Mouse (Mus musculus): Measurements from ENCODE around the gene 1700092M07Rik. TPM values are rescaled to one million over a fixed set of nuclear protein-coding genes. Genes with fewer than 3 reads are reported as not detected.
"Not testable (repeated sequence)": the region's sequence is repeated elsewhere in the genome, so short reads cannot be mapped to it uniquely, and the experiment has no call there.

Gene 1700092M07Rik
- polyA plus RNA-seq, 1 experiment: 2.2 TPM

DNA sequence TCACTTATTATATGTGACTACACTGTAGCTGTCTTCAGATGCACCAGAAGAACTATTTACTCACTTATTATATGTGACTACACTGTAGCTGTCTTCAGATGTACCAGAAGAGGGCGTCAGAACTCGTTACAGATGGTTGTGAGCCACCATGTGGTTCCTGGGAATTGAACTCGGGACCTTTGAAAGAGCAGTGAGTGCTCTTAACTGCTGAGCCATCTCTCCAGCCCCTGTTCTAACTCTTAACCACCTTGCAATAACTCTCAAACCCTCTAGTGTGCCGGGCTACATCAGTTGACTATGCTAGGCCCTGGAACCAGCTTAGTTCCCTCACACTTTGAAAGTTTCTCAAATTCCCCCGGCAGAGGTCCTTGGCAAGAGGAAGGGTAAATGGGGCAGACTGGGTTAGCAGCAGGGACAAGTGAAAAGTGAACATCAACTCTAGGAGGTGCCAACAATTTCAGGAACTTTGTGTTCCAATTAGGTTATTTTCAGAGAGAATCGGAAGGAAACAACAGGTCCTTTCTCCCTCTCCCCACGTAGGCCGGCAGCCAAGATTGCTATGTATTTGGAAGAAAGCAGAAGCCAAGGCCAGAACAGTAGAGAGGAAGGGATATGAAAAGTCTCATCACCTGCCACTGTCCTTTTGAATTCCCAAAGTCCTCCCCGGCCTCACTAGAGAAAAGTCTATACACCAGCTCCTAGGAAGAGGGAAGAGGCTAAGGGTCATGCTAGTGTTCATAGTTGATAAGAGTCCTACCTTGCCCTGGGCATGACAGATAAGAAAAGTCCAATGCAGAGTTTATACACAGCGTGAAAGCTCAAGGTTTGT, 25.7 kb upstream of the 1700092M07Rik start:
- no peaks in the 10 kb centered on the region for H3K27me3 ChIP-seq (ENCODE audit: control insufficient read depth, insufficient read depth, low read length, poor library complexity, severe bottlenecking)
- H3K9me3 ChIP-seq (replicated peaks; ENCODE audit: control insufficient read depth, insufficient read depth, low read length, poor library complexity, severe bottlenecking): no peaks in the 10 kb centered on the region
- peaks cover 24% of the 10 kb centered on the region for H3K36me3 ChIP-seq (ENCODE audit: control insufficient read depth, insufficient read depth, low read length, poor library complexity, severe bottlenecking)
- H3K4me3 ChIP-seq (ENCODE audit: low read depth, low read length): no peak overlapping the region
- peak overlapping the region; percentile 33 for H3K9ac ChIP-seq (ENCODE audit: low read depth, poor library complexity, severe bottlenecking)
- TF ChIP-seq EP300 (IDR thresholded peaks at IDR 0.05; ENCODE audit: insufficient read depth, low read depth, low read length): no peak
- H3K4me1 ChIP-seq (ENCODE audit: control insufficient read depth, insufficient read depth, low read length): no peaks in the 10 kb centered on the region
- H3K27ac ChIP-seq (ENCODE audit: insufficient read depth, low read length): peak overlapping the region; percentile 62

DNA sequence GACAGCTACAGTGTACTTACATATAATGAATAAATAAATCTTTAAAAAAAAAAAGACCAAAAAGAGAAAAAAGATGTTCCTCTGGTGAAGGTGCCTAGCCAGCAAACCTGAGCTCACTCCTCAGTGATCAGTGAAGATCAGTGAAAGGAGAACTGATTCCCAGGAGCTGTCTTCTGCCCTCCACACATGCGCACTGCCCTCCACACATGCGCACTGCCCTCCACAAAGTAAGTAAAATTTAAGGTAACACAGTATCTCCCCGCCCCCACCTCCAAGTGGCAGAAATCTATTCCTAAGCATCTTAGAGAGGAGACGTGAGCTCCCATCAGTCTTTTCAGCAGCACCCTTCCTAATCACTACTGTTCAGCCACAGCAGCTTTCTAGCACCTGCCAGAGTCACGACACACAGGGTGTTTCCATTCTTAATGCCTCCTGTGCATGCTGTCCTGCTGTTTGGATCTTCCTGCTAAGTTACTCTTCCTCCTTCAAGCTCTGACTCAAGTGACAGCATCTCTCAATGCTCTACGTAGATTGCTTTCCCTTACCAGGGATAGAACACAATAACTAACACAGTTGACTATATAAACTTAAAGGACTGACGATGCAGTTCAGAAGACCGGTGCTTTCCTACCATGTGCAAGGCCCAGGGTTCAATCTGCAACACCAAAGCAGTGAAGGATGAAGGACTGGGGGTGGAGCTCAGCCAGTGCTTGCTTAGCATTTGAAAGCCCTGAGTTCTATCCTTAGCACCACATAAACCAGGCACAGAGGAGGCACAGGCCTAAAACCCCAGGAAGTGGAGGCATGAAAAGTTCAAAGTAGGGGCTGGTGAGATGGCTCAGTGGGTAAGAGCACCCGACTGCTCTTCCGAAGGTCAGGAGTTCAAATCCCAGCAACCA, 24.4 kb upstream of the 1700092M07Rik start:
- Histone ChIP-seq H3K4me3 (ENCODE audit: low read depth, low read length) (peak overlapping the region; percentile 33), H3K36me3 (ENCODE audit: control insufficient read depth, insufficient read depth, low read length, poor library complexity, severe bottlenecking) (peaks cover 11% of the 10 kb centered on the region), H3K27me3 (ENCODE audit: control insufficient read depth, insufficient read depth, low read length, poor library complexity, severe bottlenecking) (no peaks in the 10 kb centered on the region), H3K27ac (ENCODE audit: insufficient read depth, low read length) (peak overlapping the region; percentile 92), H3K9ac (ENCODE audit: low read depth, poor library complexity, severe bottlenecking) (no peak overlapping the region), H3K9me3 (replicated peaks; ENCODE audit: control insufficient read depth, insufficient read depth, low read length, poor library complexity, severe bottlenecking) (no peaks in the 10 kb centered on the region), H3K4me1 (ENCODE audit: control insufficient read depth, insufficient read depth, low read length) (no peaks in the 10 kb centered on the region)
- TF ChIP-seq CTCF (IDR thresholded peaks at IDR 0.05; ENCODE audit: low read depth, low read length): no peak
- no peak for TF ChIP-seq EP300 (IDR thresholded peaks at IDR 0.05; ENCODE audit: insufficient read depth, low read depth, low read length)
- no peak for TF ChIP-seq POLR2A (IDR thresholded peaks at IDR 0.05; ENCODE audit: insufficient read depth, low read length)

DNA sequence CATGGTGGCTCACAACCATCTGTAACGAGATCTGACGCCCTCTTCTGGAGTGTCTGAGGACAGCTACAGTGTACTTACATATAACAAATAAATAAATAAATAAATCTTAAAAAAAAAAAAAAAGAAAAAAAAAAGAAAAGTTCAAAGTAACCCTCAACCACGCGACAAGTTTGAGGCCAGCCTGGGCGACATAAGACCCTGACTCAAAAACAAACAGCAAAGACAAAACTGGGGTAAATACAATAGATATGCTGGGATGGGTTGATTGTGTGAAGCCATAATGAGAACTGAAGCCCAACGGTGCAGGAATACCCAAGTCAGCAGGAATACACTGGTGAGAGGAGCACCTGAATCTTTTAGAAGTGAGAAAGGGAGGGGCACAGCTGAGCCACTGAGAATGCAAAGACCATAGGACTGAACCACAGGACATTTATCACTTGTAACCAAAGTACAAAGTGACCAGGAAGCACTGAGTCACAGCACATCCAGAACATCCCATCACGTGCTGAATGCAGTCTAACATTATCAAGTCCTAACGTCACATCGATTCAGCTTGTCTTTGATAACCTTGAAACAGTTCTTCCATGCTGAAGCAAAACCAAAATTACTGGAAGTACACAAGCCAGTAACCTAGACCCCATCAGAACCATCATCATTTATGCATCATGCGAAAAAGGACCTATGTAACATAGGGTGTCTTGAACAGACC, 23.6 kb upstream of the 1700092M07Rik start:
- H3K9me3 ChIP-seq (replicated peaks; ENCODE audit: control insufficient read depth, insufficient read depth, low read length, poor library complexity, severe bottlenecking): no peaks in the 10 kb centered on the region
- H3K9ac ChIP-seq (ENCODE audit: low read depth, poor library complexity, severe bottlenecking): no peak overlapping the region
- TF ChIP-seq CTCF (IDR thresholded peaks at IDR 0.05; ENCODE audit: low read depth, low read length) (no peak), EP300 (IDR thresholded peaks at IDR 0.05; ENCODE audit: insufficient read depth, low read depth, low read length) (no peak), POLR2A (IDR thresholded peaks at IDR 0.05; ENCODE audit: insufficient read depth, low read length) (no peak)
- H3K4me1 ChIP-seq (ENCODE audit: control insufficient read depth, insufficient read depth, low read length): no peaks in the 10 kb centered on the region
- no peak overlapping the region for H3K4me3 ChIP-seq (ENCODE audit: low read depth, low read length)
- H3K36me3 ChIP-seq (ENCODE audit: control insufficient read depth, insufficient read depth, low read length, poor library complexity, severe bottlenecking): peaks cover 5% of the 10 kb centered on the region
- no peaks in the 10 kb centered on the region for H3K27me3 ChIP-seq (ENCODE audit: control insufficient read depth, insufficient read depth, low read length, poor library complexity, severe bottlenecking)
- H3K27ac ChIP-seq (ENCODE audit: insufficient read depth, low read length): peak overlapping the region; percentile 90

DNA sequence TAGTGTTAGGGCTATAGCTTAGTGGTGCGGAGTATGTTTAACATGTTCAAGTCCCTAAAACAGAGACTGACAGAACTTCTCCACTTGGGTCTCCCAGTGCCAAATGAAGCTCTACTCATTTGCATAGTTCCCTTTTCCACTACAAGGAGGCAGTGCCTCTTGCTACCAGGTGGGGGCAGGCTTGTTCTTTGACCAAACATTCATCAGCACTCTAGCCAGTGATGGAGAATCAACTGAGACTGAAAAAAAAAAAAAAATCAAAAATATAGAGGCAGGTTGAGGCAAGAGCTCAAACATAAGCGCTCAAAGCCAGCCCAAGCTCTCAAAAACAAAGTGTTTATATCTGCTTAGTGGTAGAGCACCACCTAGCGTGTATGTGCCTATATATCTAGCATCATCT, 22.2 kb upstream of the 1700092M07Rik start:
- no peaks in the 10 kb centered on the region for H3K27me3 ChIP-seq (ENCODE audit: control insufficient read depth, insufficient read depth, low read length, poor library complexity, severe bottlenecking)
- no peaks in the 10 kb centered on the region for H3K9me3 ChIP-seq (replicated peaks; ENCODE audit: control insufficient read depth, insufficient read depth, low read length, poor library complexity, severe bottlenecking)
- TF ChIP-seq POLR2A (IDR thresholded peaks at IDR 0.05; ENCODE audit: insufficient read depth, low read length) (no peak), CTCF (IDR thresholded peaks at IDR 0.05; ENCODE audit: low read depth, low read length) (no peak), EP300 (IDR thresholded peaks at IDR 0.05; ENCODE audit: insufficient read depth, low read depth, low read length) (no peak)
- H3K36me3 ChIP-seq (ENCODE audit: control insufficient read depth, insufficient read depth, low read length, poor library complexity, severe bottlenecking): no peaks in the 10 kb centered on the region
- no peaks in the 10 kb centered on the region for H3K4me1 ChIP-seq (ENCODE audit: control insufficient read depth, insufficient read depth, low read length)
- H3K27ac ChIP-seq (ENCODE audit: insufficient read depth, low read length): no peak overlapping the region
- H3K4me3 ChIP-seq (ENCODE audit: low read depth, low read length): no peak overlapping the region
- H3K9ac ChIP-seq (ENCODE audit: low read depth, poor library complexity, severe bottlenecking): no peak overlapping the region

DNA sequence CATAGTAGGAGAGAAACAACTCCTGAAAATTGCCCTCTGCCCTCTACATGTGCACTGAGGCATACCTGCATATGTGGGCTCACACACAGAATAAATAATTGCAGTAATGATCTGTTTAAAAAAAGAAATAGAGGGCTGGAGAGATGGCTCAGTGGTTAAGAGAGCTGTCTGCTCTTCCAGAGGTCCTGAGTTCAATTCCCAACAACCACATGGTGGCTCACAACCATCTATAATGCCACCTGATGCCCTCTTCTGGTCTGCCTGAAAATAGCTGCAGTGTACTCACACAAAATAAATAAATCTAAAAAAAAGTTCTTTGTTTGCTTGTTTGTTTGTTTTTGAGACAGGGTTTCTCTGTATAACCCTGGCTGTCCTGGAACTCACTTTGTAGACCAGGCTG, 21.5 kb upstream of the 1700092M07Rik start:
- H3K27ac ChIP-seq (ENCODE audit: insufficient read depth, low read length): 0 out of 2 replicates have a peak overlapping the region, but pooled peaks have one; percentile 6
- H3K9me3 ChIP-seq (replicated peaks; ENCODE audit: control insufficient read depth, insufficient read depth, low read length, poor library complexity, severe bottlenecking); H3K36me3 ChIP-seq (ENCODE audit: control insufficient read depth, insufficient read depth, low read length, poor library complexity, severe bottlenecking); H3K4me3 ChIP-seq (ENCODE audit: low read depth, low read length); H3K9ac ChIP-seq (ENCODE audit: low read depth, poor library complexity, severe bottlenecking); H3K27me3 ChIP-seq (ENCODE audit: control insufficient read depth, insufficient read depth, low read length, poor library complexity, severe bottlenecking); H3K4me1 ChIP-seq (ENCODE audit: control insufficient read depth, insufficient read depth, low read length): not testable (repeated sequence)
